Mouse (Mus musculus) lung, adult 2 months (tissue): ENCODE data around the gene Tmem63b. TPM values are rescaled to one million over a fixed set of nuclear protein-coding genes. Genes with fewer than 3 reads are reported as not detected.

ENCODE experiments used
- DNase-seq: peaks from one replicate; pipeline ENCODE4 v3.0.0; 2022
- H3K4me1 ChIP-seq: fragments of 200-500 bp; 2 replicates; pipeline ENCODE4 v1.6.1; 2011; ENCODE audit warnings: low read length; ENCODE audit not compliant: control insufficient read depth, insufficient read depth
- H3K4me3 ChIP-seq: fragments of 200-500 bp; replicated peaks from 2 replicates; pipeline ENCODE3; 2011; ENCODE audit warnings: low read depth, mild to moderate bottlenecking, control low read depth, low read length; ENCODE audit errors: extremely low read depth
- CTCF ChIP-seq: fragments of 200-500 bp; IDR thresholded peaks from 2 replicates; pipeline ENCODE4 v1.5.1; 2011; ENCODE audit warnings: mild to moderate bottlenecking, low read length, control low read depth; ENCODE audit not compliant: insufficient read depth
- POLR2A ChIP-seq: fragments of 200-500 bp; IDR thresholded peaks from 2 replicates; pipeline ENCODE4 v1.6.1; 2011; ENCODE audit warnings: low read depth, mild to moderate bottlenecking, control low read depth, low read length, borderline replicate concordance; ENCODE audit errors: extremely low read depth
- WGBS: fragments of 180-500 bp; shearing (Covaris S2); methylation state at CpG from one replicate; pipeline ENCODE4 v1.1.7; 2018; 5-methylcytosine and 5-hydroxymethylcytosine counted together
- polyA plus RNA-seq: library from polyadenylated mRNA; depleted of rRNA; stranded (reverse); fragments of >200 nt; gene quantifications from 2 replicates; pipeline ENCODE4 v1.2.3, GENCODE M21; 2012; rRNA removed

The Tmem63b gene
- 163 and 173 TPM in 2 replicates for polyA plus RNA-seq

GRCm38 (mm10) chr17:45686716-45687115, at the start of gene Tmem63b:
Tmem63b (minus strand) TSS chr17:45686905.
- H3K4me3 ChIP-seq: peak within 1 kb of the TSS; percentile 80
- peaks cover 16% of the 10 kb centered on the region for H3K4me1 ChIP-seq
- DNase-seq: no peak
- 4% methylated on average over 12 of the region's 12 CpGs for WGBS
- TF ChIP-seq CTCF (no peak), POLR2A (no peak)

- WGBS: 9% methylated on average over 10 of the region's 10 CpGs
- TF ChIP-seq CTCF (peak; percentile 86), POLR2A (no peak)
- Histone ChIP-seq H3K4me1 (peaks cover 11% of the 10 kb centered on the region), H3K4me3 (peak overlapping the region; percentile 17)
- DNase-seq: peak; percentile 85
Measured at GRCm38 (mm10) chr17:45735382-45736310, 48.9 kb upstream of the Tmem63b start.

GRCm38 (mm10) chr17:45734881-45735280, 48.2 kb upstream of the Tmem63b start:
- peaks cover 11% of the 10 kb centered on the region for H3K4me1 ChIP-seq
- WGBS: 75% methylated on average over 4 of the region's 4 CpGs
- DNase-seq: no peak
- TF ChIP-seq POLR2A (no peak), CTCF (no peak)
- H3K4me3 ChIP-seq: no peak overlapping the region

- DNase-seq: no peak
- 74% methylated on average over 3 of the region's 3 CpGs for WGBS
- TF ChIP-seq CTCF (no peak), POLR2A (no peak)
- Histone ChIP-seq H3K4me3 (no peak overlapping the region), H3K4me1 (peaks cover 11% of the 10 kb centered on the region)
Measured at GRCm38 (mm10) chr17:45734333-45734732, 47.6 kb upstream of the Tmem63b start.

- no peak for TF ChIP-seq POLR2A
- no peak for TF ChIP-seq CTCF
- Histone ChIP-seq H3K4me3 (no peak within 1 kb of the TSS), H3K4me1 (peaks cover 11% of the 10 kb centered on the region)
- WGBS: 7% methylated on average over 41 of the region's 41 CpGs
- DNase-seq: peak; percentile 39
Measured at GRCm38 (mm10) chr17:45733735-45734301, 47.1 kb upstream of the Tmem63b start, which contains the start of gene 1600014C23Rik. 1600014C23Rik (minus strand) TSS chr17:45733844.

- DNase-seq: no peak
- H3K4me3 ChIP-seq: no peak overlapping the region
- whole genome bisulfite sequencing: 77% methylated on average over 19 of the region's 19 CpGs
Measured at GRCm38 (mm10) chr17:45733038-45733734, 46.5 kb upstream of the Tmem63b start.

GRCm38 (mm10) chr17:45731172-45731864, 44.6 kb upstream of the Tmem63b start:
- 28% methylated on average over 9 of the region's 9 CpGs for WGBS
- peak; percentile 85 for DNase-seq
- Histone ChIP-seq H3K4me3 (no peak overlapping the region), H3K4me1 (peaks cover 11% of the 10 kb centered on the region)
- TF ChIP-seq POLR2A (no peak), CTCF (peak; percentile 89)

More at GRCm38 (mm10) chr17:45733038-45733734, 46.5 kb upstream of the Tmem63b start:
- H3K4me1 ChIP-seq: peaks cover 11% of the 10 kb centered on the region
- no peak for TF ChIP-seq CTCF
- no peak for TF ChIP-seq POLR2A

- H3K4me3 ChIP-seq: no peak overlapping the region
- no peak for TF ChIP-seq POLR2A
- no peak for TF ChIP-seq CTCF
- H3K4me1 ChIP-seq: peaks cover 6% of the 10 kb centered on the region
- DNase-seq: no peak
- WGBS: 87% methylated on average over 4 of the region's 4 CpGs
Measured at GRCm38 (mm10) chr17:45730696-45731095, 44.0 kb upstream of the Tmem63b start.

- Histone ChIP-seq H3K4me1 (no peaks in the 10 kb centered on the region), H3K4me3 (no peak overlapping the region)
- no peak for TF ChIP-seq CTCF
- no peak for DNase-seq
- 51% methylated on average over 10 of the region's 10 CpGs for WGBS
Measured at GRCm38 (mm10) chr17:45729387-45729786, 42.7 kb upstream of the Tmem63b start.
